Mouse (Mus musculus) bone marrow macrophage, adult 2 months (primary cell): ENCODE measurements around the gene Lamp3. TPM values are rescaled to one million over a fixed set of nuclear protein-coding genes. Genes with fewer than 3 reads are reported as not detected.
"Not testable (repeated sequence)": the region's sequence is repeated elsewhere in the genome, so short reads cannot be mapped to it uniquely, and the experiment has no call there.

Source experiments
- H3K27ac ChIP-seq: 2 replicates; pipeline ENCODE4 v1.5.1; 2012; ENCODE audit warnings: low read depth, low read length; ENCODE audit not compliant: insufficient read depth
- H3K4me1 ChIP-seq: 2 replicates; pipeline ENCODE4 v1.6.1; 2012; ENCODE audit warnings: low read length; ENCODE audit not compliant: control insufficient read depth, insufficient read depth
- H3K4me3 ChIP-seq: 2 replicates; pipeline ENCODE4 v1.5.1; 2012; ENCODE audit warnings: mild to moderate bottlenecking, low read length, moderate library complexity; ENCODE audit not compliant: insufficient read depth
- CTCF ChIP-seq: IDR thresholded peaks from 2 replicates; pipeline ENCODE4 v1.5.1; 2012; ENCODE audit warnings: low read depth, mild to moderate bottlenecking, low read length, moderate library complexity
- POLR2A ChIP-seq: IDR thresholded peaks from 2 replicates; pipeline ENCODE4 v1.6.1; 2012; ENCODE audit warnings: mild to moderate bottlenecking, low read depth, low read length, borderline replicate concordance
- polyA plus RNA-seq: library from polyadenylated mRNA; stranded (reverse); fragments of >200 nt; gene quantifications from 2 replicates; pipeline ENCODE4 v1.2.4, GENCODE M21; 2012; ENCODE audit not compliant: missing spikeins, insufficient read depth, insufficient read length

Gene Lamp3
- not detected in 2 replicates for polyA plus RNA-seq

- no peak within 1 kb of the TSS for H3K4me3 ChIP-seq
- no peaks in the 10 kb centered on the region for H3K4me1 ChIP-seq
- H3K27ac ChIP-seq: no peak within 1 kb of the TSS
- TF ChIP-seq POLR2A (no peak), CTCF (no peak)
These were observed at the start of gene Lamp3 for GRCm38 (mm10) chr16:19706216-19706615. TSS of gene Lamp3 (minus strand) at chr16:19706375.

- Histone ChIP-seq H3K4me3 (no peak overlapping the region), H3K4me1 (no peaks in the 10 kb centered on the region), H3K27ac (no peak overlapping the region)
- TF ChIP-seq POLR2A: no peak
- no peak for TF ChIP-seq CTCF
These were observed 26.7 kb upstream of the Lamp3 start for GRCm38 (mm10) chr16:19732896-19733295.

- not testable (repeated sequence) for H3K4me3 ChIP-seq, H3K27ac ChIP-seq, H3K4me1 ChIP-seq
These were observed 18.0 kb upstream of the Lamp3 start for GRCm38 (mm10) chr16:19724139-19724538.

GRCm38 (mm10) chr16:19720959-19721358, 14.8 kb upstream of the Lamp3 start:
- no peak for TF ChIP-seq POLR2A
- no peak for TF ChIP-seq CTCF
- Histone ChIP-seq H3K4me1 (no peaks in the 10 kb centered on the region), H3K27ac (no peak overlapping the region), H3K4me3 (no peak overlapping the region)

GRCm38 (mm10) chr16:19707381-19707780, 1.2 kb upstream of the Lamp3 start:
- H3K4me1 ChIP-seq: no peaks in the 10 kb centered on the region
- no peak overlapping the region for H3K4me3 ChIP-seq
- H3K27ac ChIP-seq: no peak overlapping the region
- TF ChIP-seq POLR2A: no peak
- TF ChIP-seq CTCF: no peak

GRCm38 (mm10) chr16:19699207-19699606, 7.0 kb downstream of the Lamp3 start:
- H3K4me3 ChIP-seq: no peak overlapping the region
- TF ChIP-seq CTCF (no peak), POLR2A (no peak)
- H3K27ac ChIP-seq: no peak overlapping the region
- no peaks in the 10 kb centered on the region for H3K4me1 ChIP-seq

GRCm38 (mm10) chr16:19670768-19671357, 35.3 kb downstream of the Lamp3 start:
- H3K27ac ChIP-seq: no peak overlapping the region
- no peaks in the 10 kb centered on the region for H3K4me1 ChIP-seq
- H3K4me3 ChIP-seq: no peak overlapping the region
- TF ChIP-seq POLR2A (no peak), CTCF (no peak)

- Histone ChIP-seq H3K4me1 (no peaks in the 10 kb centered on the region), H3K4me3 (no peak overlapping the region), H3K27ac (no peak overlapping the region)
- TF ChIP-seq CTCF (no peak), POLR2A (no peak)
These were observed 39.9 kb downstream of the Lamp3 start for GRCm38 (mm10) chr16:19666312-19666711.

- no peak within 1 kb of the TSS for H3K27ac ChIP-seq
- H3K4me3 ChIP-seq: no peak within 1 kb of the TSS
- no peak for TF ChIP-seq POLR2A
- no peak for TF ChIP-seq CTCF
- no peaks in the 10 kb centered on the region for H3K4me1 ChIP-seq
These were observed 76.4 kb downstream of the Lamp3 start, which contains the start of gene Olfr171 for GRCm38 (mm10) chr16:19629816-19630215. TSS of gene Olfr171 (minus strand) at chr16:19629916.

- H3K27ac ChIP-seq, H3K4me1 ChIP-seq, H3K4me3 ChIP-seq: not testable (repeated sequence)
These were observed 94.4 kb downstream of the Lamp3 start, which contains the start of gene Olfr170 for GRCm38 (mm10) chr16:19611782-19612181. TSS of gene Olfr170 (minus strand) at chr16:19611882.

Other genes starting within 250 kb of the Lamp3 start
- gene Olfr166, start 222.7 kb downstream of the Lamp3 start, polyA plus RNA-seq: not detected in 2 replicates
- gene Olfr167, start 184.1 kb downstream of the Lamp3 start, polyA plus RNA-seq: 0.17 TPM in 1 of 2 replicates, not detected in the other
- gene Olfr168, start 170.8 kb downstream of the Lamp3 start, polyA plus RNA-seq: not detected in 2 replicates
- not detected in 2 replicates for gene Olfr169, start 134.6 kb downstream of the Lamp3 start, polyA plus RNA-seq
- not detected in 2 replicates for gene Olfr170, start 94.5 kb downstream of the Lamp3 start, polyA plus RNA-seq
- not detected in 2 replicates for gene Olfr171, start 76.5 kb downstream of the Lamp3 start, polyA plus RNA-seq
- gene B3gnt5, start 53.8 kb upstream of the Lamp3 start, polyA plus RNA-seq: 0.98 and 1.1 TPM in 2 replicates